Mouse (Mus musculus): ENCODE data around the gene Thap11. TPM values are rescaled to one million over a fixed set of nuclear protein-coding genes. Genes with fewer than 3 reads are reported as not detected.

The Thap11 gene
- polyA plus RNA-seq, 1 experiment from 2014 or later, result 87.3 TPM

DNA sequence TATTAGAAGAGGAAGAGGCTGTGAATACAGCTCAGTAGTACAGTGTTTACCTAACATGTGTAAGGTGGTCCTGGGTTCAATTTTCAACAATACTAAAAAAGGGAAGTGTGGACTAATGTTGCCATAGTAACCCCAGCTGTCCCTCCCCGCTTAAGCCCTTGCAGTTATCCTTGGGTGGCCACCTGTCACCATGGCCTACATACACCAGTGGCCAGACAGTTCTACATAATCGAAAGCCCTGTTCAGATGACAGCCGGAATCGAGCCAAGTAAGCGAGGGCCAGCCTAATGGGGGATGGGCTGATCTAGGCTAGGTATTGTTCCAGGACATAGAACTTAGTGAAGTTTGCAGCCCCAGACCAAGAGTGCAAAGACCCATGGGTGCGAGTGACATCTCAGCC, 17.9 kb upstream of the Thap11 start:
- Histone ChIP-seq H3K4me2 (ENCODE audit: low read depth, low read length, severe bottlenecking) (no peak overlapping the region), H3K4me3 (ENCODE audit: low read depth, low read length) (no peak overlapping the region), H3K9me3 (ENCODE audit: control insufficient read depth, low read length) (no peaks in the 10 kb centered on the region), H3K27me3 (ENCODE audit: control insufficient read depth, insufficient read depth, low read length) (no peaks in the 10 kb centered on the region), H3K9ac (ENCODE audit: low read length) (no peak overlapping the region), H3K4me1 (replicated peaks; ENCODE audit: control insufficient read depth, insufficient read depth, low read length) (no peaks in the 10 kb centered on the region), H3K36me3 (ENCODE audit: control insufficient read depth, insufficient read depth, low read length) (no peaks in the 10 kb centered on the region), H3K27ac (ENCODE audit: low read depth, low read length) (no peak overlapping the region)
- DNase-seq (ENCODE audit: low spot score), result no peak
- no peak for ATAC-seq (replicated peaks; ENCODE audit: low FRiP score)
- WGBS, result 90% methylated on average over 6 of the region's 6 CpGs

DNA sequence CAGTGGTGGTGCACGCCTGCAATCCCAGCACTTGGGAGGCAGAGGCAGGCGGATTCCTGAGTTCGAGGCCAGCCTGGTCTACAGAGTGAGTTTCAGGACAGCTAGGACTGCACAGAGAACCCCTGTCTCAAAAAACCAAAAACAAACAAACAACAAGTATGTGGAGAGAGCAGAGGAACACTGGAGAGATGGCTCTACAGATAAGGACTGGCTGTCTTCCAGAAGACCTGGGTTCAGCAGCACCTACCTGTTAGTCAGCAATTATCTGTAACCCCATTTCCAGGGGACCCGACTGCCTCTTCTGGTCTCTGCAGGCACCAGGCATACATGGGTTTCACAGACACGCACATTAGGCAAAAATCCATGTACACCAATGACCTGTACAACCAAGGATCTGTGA, 15.7 kb upstream of the Thap11 start:
- H3K4me2 ChIP-seq (ENCODE audit: low read depth, low read length, severe bottlenecking), result no peak overlapping the region
- H3K9ac ChIP-seq (ENCODE audit: low read length), result no peak overlapping the region
- no peak overlapping the region for H3K4me3 ChIP-seq (ENCODE audit: low read depth, low read length)
- no peaks in the 10 kb centered on the region for H3K9me3 ChIP-seq (ENCODE audit: control insufficient read depth, low read length)
- H3K4me1 ChIP-seq (replicated peaks; ENCODE audit: control insufficient read depth, insufficient read depth, low read length), result no peaks in the 10 kb centered on the region
- ATAC-seq (replicated peaks; ENCODE audit: low FRiP score) (no peak), DNase-seq (ENCODE audit: low spot score) (no peak)
- no peak overlapping the region for H3K27ac ChIP-seq (ENCODE audit: low read depth, low read length)
- H3K27me3 ChIP-seq (ENCODE audit: control insufficient read depth, insufficient read depth, low read length), result no peaks in the 10 kb centered on the region
- H3K36me3 ChIP-seq (ENCODE audit: control insufficient read depth, insufficient read depth, low read length), result peaks cover 4% of the 10 kb centered on the region
- WGBS, result 93% methylated on average over 5 of the region's 5 CpGs

DNA sequence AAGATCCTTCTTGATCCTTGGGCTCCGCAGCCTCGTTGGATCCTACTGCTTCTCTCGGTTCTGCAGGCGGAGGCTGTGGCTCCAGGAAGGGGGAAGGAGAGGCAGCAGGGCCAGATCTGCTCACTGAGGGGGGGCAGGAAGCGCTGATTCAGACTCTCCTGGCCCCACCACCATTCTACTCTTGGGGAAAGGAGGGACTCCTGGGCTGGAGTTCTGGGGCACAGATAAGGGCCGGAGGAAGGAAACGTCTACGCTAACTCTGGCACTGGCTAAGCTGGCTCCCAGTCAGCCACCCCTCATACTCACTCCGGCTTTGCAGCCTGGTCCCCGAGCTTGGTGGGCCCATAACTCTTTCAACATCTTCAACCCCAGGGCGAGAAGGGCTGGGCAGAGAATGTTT, 8.3 kb upstream of the Thap11 start:
- Histone ChIP-seq H3K9ac (ENCODE audit: low read length) (no peak overlapping the region), H3K4me3 (ENCODE audit: low read depth, low read length) (no peak overlapping the region), H3K36me3 (ENCODE audit: control insufficient read depth, insufficient read depth, low read length) (peaks cover 18% of the 10 kb centered on the region), H3K4me2 (ENCODE audit: low read depth, low read length, severe bottlenecking) (no peak overlapping the region), H3K27ac (ENCODE audit: low read depth, low read length) (no peak overlapping the region), H3K27me3 (ENCODE audit: control insufficient read depth, insufficient read depth, low read length) (no peaks in the 10 kb centered on the region), H3K9me3 (ENCODE audit: control insufficient read depth, low read length) (no peaks in the 10 kb centered on the region), H3K4me1 (replicated peaks; ENCODE audit: control insufficient read depth, insufficient read depth, low read length) (no peaks in the 10 kb centered on the region)
- DNase-seq (ENCODE audit: low spot score) (no peak), ATAC-seq (replicated peaks; ENCODE audit: low FRiP score) (no peak)
- WGBS, result 94% methylated on average over 11 of the region's 11 CpGs

- WGBS, result 85% methylated on average over 4 of the region's 4 CpGs
- no peak for DNase-seq (ENCODE audit: low spot score)
- no peak overlapping the region for H3K4me3 ChIP-seq (ENCODE audit: low read depth, low read length)
- H3K9me3 ChIP-seq (ENCODE audit: control insufficient read depth, low read length), result no peaks in the 10 kb centered on the region
- no peak for ATAC-seq (replicated peaks; ENCODE audit: low FRiP score)
- H3K9ac ChIP-seq (ENCODE audit: low read length), result no peak overlapping the region
- peaks cover 8% of the 10 kb centered on the region for H3K36me3 ChIP-seq (ENCODE audit: control insufficient read depth, insufficient read depth, low read length)
- no peak overlapping the region for H3K4me2 ChIP-seq (ENCODE audit: low read depth, low read length, severe bottlenecking)
- no peaks in the 10 kb centered on the region for H3K4me1 ChIP-seq (replicated peaks; ENCODE audit: control insufficient read depth, insufficient read depth, low read length)
- H3K27me3 ChIP-seq (ENCODE audit: control insufficient read depth, insufficient read depth, low read length), result no peaks in the 10 kb centered on the region
- H3K27ac ChIP-seq (ENCODE audit: low read depth, low read length), result no peak overlapping the region
Observed at GRCm38 (mm10) chr8:105850014-105850413, 4.9 kb upstream of the Thap11 start.

DNA sequence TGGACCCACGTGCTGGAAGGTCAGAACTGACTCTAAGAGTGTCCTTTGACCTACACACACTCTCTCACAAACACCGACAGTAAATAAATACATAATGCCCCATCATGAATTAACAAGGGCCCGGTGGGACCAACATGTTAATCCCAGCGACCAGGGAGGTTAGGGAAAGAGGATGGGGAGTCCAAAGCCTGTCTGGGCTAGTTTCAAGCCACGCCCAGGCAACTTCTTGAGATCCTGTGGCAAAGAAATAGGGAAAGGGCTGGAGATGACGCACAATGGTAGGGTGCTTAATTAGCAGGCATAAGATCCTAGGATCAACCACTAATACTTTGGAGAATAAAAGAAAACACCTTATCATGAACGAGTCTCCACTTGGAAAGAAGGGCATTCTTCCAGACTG, 4.3 kb upstream of the Thap11 start:
- 82% methylated on average over 7 of the region's 7 CpGs for WGBS
- Histone ChIP-seq H3K9ac (ENCODE audit: low read length) (no peak overlapping the region), H3K4me3 (ENCODE audit: low read depth, low read length) (no peak overlapping the region)

DNA sequence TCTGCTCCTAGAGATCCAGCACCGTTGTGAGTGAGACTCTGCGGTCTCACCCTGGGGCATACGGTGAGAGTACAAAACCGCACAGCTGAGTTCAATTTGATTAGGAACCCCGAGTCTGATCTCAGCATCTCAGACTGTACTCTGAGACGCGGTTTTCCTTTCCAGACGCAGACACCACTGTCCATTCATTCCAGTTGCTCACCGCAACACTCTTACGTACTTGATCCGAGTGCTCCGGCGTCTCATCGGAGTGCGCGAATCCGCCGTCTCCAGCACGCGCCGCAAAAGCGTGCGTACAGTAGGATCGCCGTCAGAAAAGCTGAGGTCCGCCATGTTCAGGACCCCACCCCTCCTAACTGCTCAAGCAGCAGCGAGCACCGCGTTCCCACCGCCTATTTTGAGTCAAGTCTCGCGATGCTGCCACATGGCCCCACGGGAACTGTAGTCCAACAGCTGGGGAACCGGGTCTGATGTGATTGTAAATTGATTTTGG, 3.2 kb upstream of the Thap11 start:
- ATAC-seq (replicated peaks; ENCODE audit: low FRiP score), result peak; percentile 83
- Histone ChIP-seq H3K27ac (ENCODE audit: low read depth, low read length) (peak overlapping the region; percentile 53; the same call in 1 of the 2 replicates), H3K27me3 (ENCODE audit: control insufficient read depth, insufficient read depth, low read length) (no peaks in the 10 kb centered on the region), H3K4me1 (replicated peaks; ENCODE audit: control insufficient read depth, insufficient read depth, low read length) (peaks cover 9% of the 10 kb centered on the region; the same call in 1 of the 2 replicates), H3K4me3 (ENCODE audit: low read depth, low read length) (peak overlapping the region; percentile 81), H3K9me3 (ENCODE audit: control insufficient read depth, low read length) (no peaks in the 10 kb centered on the region), H3K4me2 (ENCODE audit: low read depth, low read length, severe bottlenecking) (peak overlapping the region; percentile 74), H3K9ac (ENCODE audit: low read length) (peak overlapping the region; percentile 83), H3K36me3 (ENCODE audit: control insufficient read depth, insufficient read depth, low read length) (peaks cover 8% of the 10 kb centered on the region)
- under 1% methylated on average over 34 of the region's 34 CpGs for whole genome bisulfite sequencing
- DNase-seq (ENCODE audit: low spot score), result peak; percentile 95

More for the DNA sequence above, 4.3 kb upstream of the Thap11 start:
- H3K4me2 ChIP-seq (ENCODE audit: low read depth, low read length, severe bottlenecking), result no peak overlapping the region; the same call in 1 of the 2 replicates
- no peak overlapping the region for H3K27ac ChIP-seq (ENCODE audit: low read depth, low read length)
- DNase-seq (ENCODE audit: low spot score) (no peak), ATAC-seq (replicated peaks; ENCODE audit: low FRiP score) (no peak)
- no peaks in the 10 kb centered on the region for H3K9me3 ChIP-seq (ENCODE audit: control insufficient read depth, low read length)
- H3K27me3 ChIP-seq (ENCODE audit: control insufficient read depth, insufficient read depth, low read length), result no peaks in the 10 kb centered on the region
- H3K4me1 ChIP-seq (replicated peaks; ENCODE audit: control insufficient read depth, insufficient read depth, low read length), result no peaks in the 10 kb centered on the region
- peaks cover 8% of the 10 kb centered on the region for H3K36me3 ChIP-seq (ENCODE audit: control insufficient read depth, insufficient read depth, low read length)

DNA sequence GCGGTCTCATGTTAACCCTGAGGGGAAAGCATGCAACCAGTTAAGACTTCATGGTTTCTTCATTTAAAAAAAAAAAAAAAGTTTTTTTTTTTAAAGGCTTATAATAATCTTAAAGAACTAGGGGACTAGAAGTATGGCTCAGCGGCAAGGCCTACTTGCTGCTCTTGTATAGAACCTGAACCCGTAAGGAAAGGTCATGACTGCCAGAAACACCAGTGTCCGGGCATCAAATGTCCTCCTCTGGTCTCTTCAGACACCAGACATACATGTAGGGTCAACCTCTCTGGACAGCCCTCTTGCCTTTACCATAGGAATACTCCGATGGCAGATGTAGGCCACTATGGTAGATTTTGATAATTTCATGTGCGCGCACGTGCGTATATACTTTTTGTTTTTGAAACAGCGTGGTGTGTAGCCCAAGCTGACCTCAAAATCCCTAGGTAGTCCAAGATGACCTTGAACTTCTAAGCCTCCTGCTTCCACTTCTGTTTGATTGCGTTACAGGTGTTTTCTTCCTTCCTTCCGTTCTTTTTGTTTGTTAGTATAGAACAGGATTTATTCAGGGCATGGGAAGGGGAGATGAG, 2.7 kb upstream of the Thap11 start:
- H3K4me2 ChIP-seq (ENCODE audit: low read depth, low read length, severe bottlenecking), result no peak overlapping the region
- no peak for DNase-seq (ENCODE audit: low spot score)
- no peak overlapping the region for H3K27ac ChIP-seq (ENCODE audit: low read depth, low read length)
- peaks cover 14% of the 10 kb centered on the region; the same call in 1 of the 2 replicates for H3K4me1 ChIP-seq (replicated peaks; ENCODE audit: control insufficient read depth, insufficient read depth, low read length)
- ATAC-seq (replicated peaks; ENCODE audit: low FRiP score), result no peak
- WGBS, result 81% methylated on average over 12 of the region's 12 CpGs
- no peaks in the 10 kb centered on the region for H3K27me3 ChIP-seq (ENCODE audit: control insufficient read depth, insufficient read depth, low read length)
- peaks cover 8% of the 10 kb centered on the region for H3K36me3 ChIP-seq (ENCODE audit: control insufficient read depth, insufficient read depth, low read length)
- H3K9me3 ChIP-seq (ENCODE audit: control insufficient read depth, low read length), result no peaks in the 10 kb centered on the region
- no peak overlapping the region for H3K9ac ChIP-seq (ENCODE audit: low read length)
- H3K4me3 ChIP-seq (ENCODE audit: low read depth, low read length), result no peak overlapping the region

- H3K9me3 ChIP-seq (ENCODE audit: control insufficient read depth, low read length), result no peaks in the 10 kb centered on the region
- no peak within 1 kb of the TSS for H3K4me2 ChIP-seq (ENCODE audit: low read depth, low read length, severe bottlenecking)
- H3K36me3 ChIP-seq (ENCODE audit: control insufficient read depth, insufficient read depth, low read length), result peaks cover 8% of the 10 kb centered on the region
- WGBS, result 89% methylated on average over 3 of the region's 3 CpGs
- no peak for DNase-seq (ENCODE audit: low spot score)
- no peak for ATAC-seq (replicated peaks; ENCODE audit: low FRiP score)
- H3K9ac ChIP-seq (ENCODE audit: low read length), result no peak within 1 kb of the TSS
- peaks cover 14% of the 10 kb centered on the region; the same call in 1 of the 2 replicates for H3K4me1 ChIP-seq (replicated peaks; ENCODE audit: control insufficient read depth, insufficient read depth, low read length)
- no peak within 1 kb of the TSS for H3K27ac ChIP-seq (ENCODE audit: low read depth, low read length)
- H3K27me3 ChIP-seq (ENCODE audit: control insufficient read depth, insufficient read depth, low read length), result no peaks in the 10 kb centered on the region
- no peak within 1 kb of the TSS for H3K4me3 ChIP-seq (ENCODE audit: low read depth, low read length)
Observed at GRCm38 (mm10) chr8:105853178-105853577, 1.8 kb upstream of the Thap11 start, which contains the start of gene Cenpt. TSS of gene Cenpt (minus strand) at chr8:105853278.

GRCm38 (mm10) chr8:105854303-105854702, 629 bp upstream of the Thap11 start:
- ATAC-seq (replicated peaks; ENCODE audit: low FRiP score) (peak; percentile 18; the same call in 1 of the 2 replicates), DNase-seq (ENCODE audit: low spot score) (no peak)
- Histone ChIP-seq H3K4me2 (ENCODE audit: low read depth, low read length, severe bottlenecking) (peak overlapping the region; percentile 26; the same call in 1 of the 2 replicates), H3K9me3 (ENCODE audit: control insufficient read depth, low read length) (no peaks in the 10 kb centered on the region), H3K27ac (ENCODE audit: low read depth, low read length) (no peak overlapping the region), H3K36me3 (ENCODE audit: control insufficient read depth, insufficient read depth, low read length) (peaks cover 1% of the 10 kb centered on the region; the same call in 1 of the 2 replicates), H3K4me3 (ENCODE audit: low read depth, low read length) (peak overlapping the region; percentile 78), H3K4me1 (replicated peaks; ENCODE audit: control insufficient read depth, insufficient read depth, low read length) (peaks cover 14% of the 10 kb centered on the region), H3K27me3 (ENCODE audit: control insufficient read depth, insufficient read depth, low read length) (no peaks in the 10 kb centered on the region), H3K9ac (ENCODE audit: low read length) (peak overlapping the region; percentile 79)
- 27% methylated on average over 8 of the region's 8 CpGs for WGBS
